Mouse (Mus musculus) spleen, adult 2 months (tissue): ENCODE data around the gene Trpv2. TPM values are rescaled to one million over a fixed set of nuclear protein-coding genes. Genes with fewer than 3 reads are reported as not detected.

Source experiments
- DNase-seq, 2 experiments: peaks; one replicate each; pipeline versions ENCODE4 v3.0.0 to v3.0.0-alpha.2; 2012 to 2021; ENCODE audit warnings: low spot score in 2 of 2, low read depth in 1 of 2
- H3K27ac ChIP-seq: fragments of 200-500 bp; 2 replicates; pipeline ENCODE4 v1.5.1; 2012; ENCODE audit warnings: low read length, inconsistent platforms; ENCODE audit not compliant: insufficient read depth
- H3K27me3 ChIP-seq: fragments of 200-500 bp; 2 replicates; pipeline ENCODE4 v1.6.1; 2012; ENCODE audit warnings: mild to moderate bottlenecking, moderate library complexity, low read length, inconsistent platforms; ENCODE audit not compliant: control insufficient read depth, insufficient read depth
- H3K36me3 ChIP-seq: fragments of 200-500 bp; 2 replicates; pipeline ENCODE4 v1.6.1; 2012; ENCODE audit warnings: mild to moderate bottlenecking, low read length, inconsistent platforms; ENCODE audit not compliant: control insufficient read depth, insufficient read depth
- H3K4me1 ChIP-seq: fragments of 200-500 bp; 2 replicates; pipeline ENCODE4 v1.6.1; 2011; ENCODE audit warnings: inconsistent platforms; ENCODE audit not compliant: control insufficient read depth, insufficient read depth, insufficient read length
- H3K4me3 ChIP-seq: fragments of 200-500 bp; 2 replicates; pipeline ENCODE4 v1.5.1; 2011; ENCODE audit warnings: mild to moderate bottlenecking, inconsistent platforms; ENCODE audit not compliant: insufficient read depth, insufficient read length; ENCODE audit errors: extremely low read depth
- CTCF ChIP-seq: fragments of 200-500 bp; IDR thresholded peaks from 2 replicates; pipeline ENCODE4 v1.5.1; 2011; ENCODE audit warnings: mild to moderate bottlenecking, inconsistent platforms; ENCODE audit not compliant: insufficient read depth, insufficient read length, insufficient replicate concordance; ENCODE audit errors: extremely low read depth
- POLR2A ChIP-seq: fragments of 200-500 bp; IDR thresholded peaks from 2 replicates; pipeline ENCODE4 v1.6.1; 2011; ENCODE audit warnings: low read depth, low read length, inconsistent platforms
- WGBS: fragments of 180-500 bp; shearing (Covaris S2); methylation state at CpG from one replicate; pipeline ENCODE4 v1.1.7; 2018; 5-methylcytosine and 5-hydroxymethylcytosine counted together
- polyA plus RNA-seq: library from polyadenylated mRNA; depleted of rRNA; stranded (reverse); fragments of >200 nt; gene quantifications from 2 replicates; pipeline ENCODE4 v1.2.3, GENCODE M21; 2012

The Trpv2 gene
- polyA plus RNA-seq, 1 experiment = 35.4 TPM

GRCm38 (mm10) chr11:62607170-62607951, 33.1 kb downstream of the Trpv2 start:
- TF ChIP-seq POLR2A = no peak
- TF ChIP-seq CTCF = no peak
- Histone ChIP-seq H3K4me1 (no peaks in the 10 kb centered on the region), H3K4me3 (no peak overlapping the region), H3K27ac (no peak overlapping the region), H3K36me3 (peaks cover 29% of the 10 kb centered on the region), H3K27me3 (no peaks in the 10 kb centered on the region)
- WGBS = 79% methylated on average over 10 of the region's 10 CpGs
- DNase-seq = no peak

GRCm38 (mm10) chr11:62607952-62608201, 33.6 kb downstream of the Trpv2 start:
- H3K27ac ChIP-seq = no peak overlapping the region
- TF ChIP-seq CTCF (no peak), POLR2A (no peak)
- H3K4me3 ChIP-seq = no peak overlapping the region
- 100% methylated on average over 1 of the region's 1 CpGs for WGBS
- no peaks in the 10 kb centered on the region for H3K4me1 ChIP-seq
- no peak for DNase-seq
- H3K36me3 ChIP-seq = peaks cover 29% of the 10 kb centered on the region
- H3K27me3 ChIP-seq = no peaks in the 10 kb centered on the region

DNA sequence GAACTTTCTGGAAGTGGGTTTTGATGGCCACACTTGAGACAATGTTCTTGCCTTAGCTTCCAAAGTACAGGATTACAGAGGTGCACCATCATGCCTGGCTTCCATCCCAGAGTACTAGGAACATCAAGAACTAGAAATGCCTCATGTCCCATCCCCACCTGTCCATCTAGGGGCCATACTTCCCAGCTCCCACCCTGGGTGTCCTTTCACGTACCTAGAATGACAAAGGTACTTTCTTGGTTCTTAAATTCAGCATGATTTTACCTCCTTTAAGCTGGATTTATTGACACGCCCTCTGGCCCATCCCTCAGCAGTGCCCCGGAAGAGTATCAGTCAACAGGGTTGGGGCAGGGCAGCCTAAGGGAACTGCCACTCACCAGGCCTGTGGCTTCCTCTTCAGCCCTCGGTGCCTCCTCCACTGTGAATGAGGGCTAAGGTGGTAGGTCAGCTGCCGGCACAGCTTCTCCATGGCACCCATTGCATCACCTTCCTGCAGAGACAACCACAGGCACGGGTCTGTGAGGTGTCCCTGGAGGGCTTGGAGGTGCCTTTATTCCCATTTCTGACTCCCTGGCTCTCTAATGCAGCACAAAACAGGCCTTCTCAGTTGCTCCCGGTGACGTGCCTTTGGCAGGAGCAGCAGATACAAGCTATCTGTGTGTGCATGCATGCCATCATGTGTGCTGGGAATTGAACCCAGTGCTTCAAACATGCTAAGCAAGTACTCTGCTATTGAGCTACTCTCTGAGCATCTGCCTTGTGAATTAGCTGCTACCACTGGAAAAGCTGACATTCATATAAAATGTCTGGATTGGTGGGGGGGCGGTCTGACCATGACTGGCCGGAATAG, 34.8 kb downstream of the Trpv2 start:
- no peak for TF ChIP-seq POLR2A
- TF ChIP-seq CTCF = no peak
- H3K4me1 ChIP-seq = no peaks in the 10 kb centered on the region
- H3K27ac ChIP-seq = no peak overlapping the region
- DNase-seq = no peak
- H3K36me3 ChIP-seq = peaks cover 29% of the 10 kb centered on the region
- no peaks in the 10 kb centered on the region for H3K27me3 ChIP-seq
- 53% methylated on average over 10 of the region's 10 CpGs for WGBS
- H3K4me3 ChIP-seq = no peak overlapping the region

GRCm38 (mm10) chr11:62610304-62610703, 36.0 kb downstream of the Trpv2 start:
- Histone ChIP-seq H3K27me3 (no peaks in the 10 kb centered on the region), H3K4me1 (no peaks in the 10 kb centered on the region), H3K36me3 (peaks cover 17% of the 10 kb centered on the region), H3K4me3 (no peak overlapping the region), H3K27ac (no peak overlapping the region)
- no peak for TF ChIP-seq CTCF
- TF ChIP-seq POLR2A = no peak
- DNase-seq = no peak
- WGBS = 88% methylated on average over 6 of the region's 6 CpGs

- no peak for TF ChIP-seq CTCF
- no peak for TF ChIP-seq POLR2A
- Histone ChIP-seq H3K27me3 (no peaks in the 10 kb centered on the region), H3K4me3 (no peak overlapping the region), H3K27ac (no peak overlapping the region), H3K36me3 (no peaks in the 10 kb centered on the region; the same call in 1 of the 2 replicates), H3K4me1 (no peaks in the 10 kb centered on the region)
- DNase-seq = no peak
- 88% methylated on average over 10 of the region's 10 CpGs for WGBS
These were observed 38.3 kb downstream of the Trpv2 start for GRCm38 (mm10) chr11:62612604-62613003.

- Histone ChIP-seq H3K4me1 (no peaks in the 10 kb centered on the region), H3K27ac (no peak overlapping the region), H3K4me3 (no peak overlapping the region), H3K36me3 (no peaks in the 10 kb centered on the region), H3K27me3 (no peaks in the 10 kb centered on the region)
- peak; percentile 100 for TF ChIP-seq CTCF
- no peak for TF ChIP-seq POLR2A
- 44% methylated on average over 19 of the region's 19 CpGs for WGBS
- DNase-seq = peak; percentile 63 to 83
These were observed 39.5 kb downstream of the Trpv2 start for GRCm38 (mm10) chr11:62613657-62614365.

- TF ChIP-seq POLR2A (no peak), CTCF (no peak)
- no peaks in the 10 kb centered on the region for H3K27me3 ChIP-seq
- no peak overlapping the region for H3K4me3 ChIP-seq
- no peaks in the 10 kb centered on the region for H3K36me3 ChIP-seq
- H3K4me1 ChIP-seq = no peaks in the 10 kb centered on the region
- WGBS = 91% methylated on average over 8 of the region's 8 CpGs
- no peak overlapping the region for H3K27ac ChIP-seq
- no peak for DNase-seq
These were observed 40.7 kb downstream of the Trpv2 start for GRCm38 (mm10) chr11:62614876-62615410.
